Mouse (Mus musculus) activated CD4-positive, CD25-positive, alpha-beta regulatory T cell (primary cell): ENCODE data around the gene Cd46. TPM values are rescaled to one million over a fixed set of nuclear protein-coding genes. Genes with fewer than 3 reads are reported as not detected.

Source experiments
- polyA plus RNA-seq, 2 experiments: library from polyadenylated mRNA; unstranded; fragments of 100-300 nt; shearing (Covaris generic); gene quantifications; one replicate each; pipeline ENCODE4 v1.2.1; 2017

Cd46 gene
- 1 to 10 TPM; 2.6 to 3.2 TPM for polyA plus RNA-seq

GRCm38 (mm10) chr1:195092220-195092720 is at the start of gene Cd46:
Cd46 (minus strand) TSS chr1:195092249.

GRCm38 (mm10) chr1:195130953-195131674 is 39.1 kb upstream of the Cd46 start, which contains the start of gene Cr1l:
Cr1l (minus strand) TSS chr1:195131586.

Other genes with a start within 250 kb of the Cd46 start
- gene Cd34, start 153.4 kb downstream of the Cd46 start, polyA plus RNA-seq: under 1 TPM in 1 of 2 experiments, not detected in 1; 0.81 TPM
- 100 to 1,000 TPM; 188 to 217 TPM for gene Cr1l, start 39.3 kb upstream of the Cd46 start, polyA plus RNA-seq
- gene Cr2, start 84.5 kb upstream of the Cd46 start, polyA plus RNA-seq: 1 to 10 TPM in 1 of 2 experiments, under 1 TPM in 1; 0.38 to 2.7 TPM